Mouse (Mus musculus) c-Kit-positive CD71-positive TER-119-positive erythroid progenitor cells, embryonic 14.5 days (primary cell): ENCODE data around the gene Tep1.
A peak's percentile ranks its signal among the peaks of the same experiment; 100 is the strongest.
"Not testable (repeated sequence)": the region's sequence is repeated elsewhere in the genome, so short reads cannot be mapped to it uniquely, and the experiment has no call there.

ENCODE experiments used
- DNase-seq: peaks from one replicate; pipeline ENCODE4 v3.0.0-alpha.2; 2013; ENCODE audit warnings: low spot score

Tep1 gene

GRCm38 (mm10) chr14:50868211-50868610 lies 2.1 kb downstream of the Tep1 start:
- DNase-seq: no peak

- no peak for DNase-seq
Observed at GRCm38 (mm10) chr14:50866966-50867365, 3.4 kb downstream of the Tep1 start.

GRCm38 (mm10) chr14:50865005-50865404 lies 5.4 kb downstream of the Tep1 start:
- DNase-seq: not testable (repeated sequence)

DNA sequence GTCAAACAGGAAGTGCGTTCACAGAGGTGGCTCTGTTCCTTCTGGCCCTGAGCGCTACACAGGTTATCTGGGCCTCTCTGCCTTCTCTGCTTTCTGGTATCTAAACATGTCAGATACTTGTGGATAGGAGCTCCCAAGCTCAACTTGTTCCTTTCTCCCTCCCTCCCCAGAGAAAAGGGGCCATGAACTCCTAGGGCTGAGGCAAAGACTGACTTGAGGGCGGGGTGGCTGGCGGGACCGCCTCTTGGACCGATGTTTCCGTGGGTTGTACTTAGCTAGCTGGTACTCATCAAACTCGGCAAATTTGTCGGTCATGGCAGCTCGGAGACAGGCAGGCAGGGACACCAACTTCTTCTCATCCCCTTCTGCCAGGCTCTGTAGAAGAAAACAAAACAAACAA lies 7.7 kb downstream of the Tep1 start:
- DNase-seq: no peak

- DNase-seq: no peak
Observed at GRCm38 (mm10) chr14:50855788-50856187, 14.6 kb downstream of the Tep1 start.

DNA sequence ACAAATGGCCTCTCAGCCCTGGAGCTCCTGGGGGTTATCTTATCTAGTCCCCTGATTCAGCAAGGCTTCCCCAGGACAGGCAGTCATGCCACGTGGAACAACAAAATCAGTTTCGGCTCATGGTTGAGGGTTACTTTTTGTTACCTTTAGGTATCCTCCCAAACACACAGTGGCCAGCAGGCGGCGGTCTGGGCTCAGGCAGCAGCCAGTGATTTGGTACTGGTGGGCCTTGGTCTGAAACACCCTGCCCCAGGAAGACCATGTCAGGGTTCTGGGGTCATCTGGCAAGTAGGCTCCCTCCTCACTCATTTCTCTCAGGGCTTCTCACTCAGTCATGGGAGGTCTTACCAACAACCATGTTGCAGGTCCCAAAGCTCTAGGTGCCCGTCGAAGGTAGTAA lies 33.1 kb downstream of the Tep1 start:
- no peak for DNase-seq

- DNase-seq: no peak
Observed at GRCm38 (mm10) chr14:50834435-50834834, 35.9 kb downstream of the Tep1 start.

- DNase-seq: no peak
Observed at GRCm38 (mm10) chr14:50833964-50834363, 36.4 kb downstream of the Tep1 start.

- DNase-seq: no peak
Observed at GRCm38 (mm10) chr14:50829878-50830277, 40.5 kb downstream of the Tep1 start.

DNA sequence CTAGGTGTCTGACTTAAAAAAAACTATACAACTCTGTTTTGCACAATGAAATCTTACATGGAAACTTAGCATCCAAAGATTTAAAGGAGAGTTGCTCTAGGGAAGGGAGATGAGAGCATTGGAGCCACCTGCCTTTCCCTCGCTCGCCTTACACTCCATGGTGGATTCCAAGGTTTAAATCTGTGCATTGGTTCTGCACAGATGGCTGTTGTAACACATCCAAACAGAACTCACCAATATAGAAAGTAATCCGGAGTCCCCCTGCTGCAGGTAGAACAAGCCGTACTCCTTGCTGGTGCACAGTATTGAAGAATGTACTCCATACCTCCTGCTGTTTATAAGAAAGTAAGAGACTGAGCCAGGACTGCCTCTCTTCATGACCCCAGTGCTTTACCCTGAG lies 43.8 kb downstream of the Tep1 start:
- DNase-seq: no peak

GRCm38 (mm10) chr14:50824219-50824618 lies 46.1 kb downstream of the Tep1 start:
- no peak for DNase-seq

DNA sequence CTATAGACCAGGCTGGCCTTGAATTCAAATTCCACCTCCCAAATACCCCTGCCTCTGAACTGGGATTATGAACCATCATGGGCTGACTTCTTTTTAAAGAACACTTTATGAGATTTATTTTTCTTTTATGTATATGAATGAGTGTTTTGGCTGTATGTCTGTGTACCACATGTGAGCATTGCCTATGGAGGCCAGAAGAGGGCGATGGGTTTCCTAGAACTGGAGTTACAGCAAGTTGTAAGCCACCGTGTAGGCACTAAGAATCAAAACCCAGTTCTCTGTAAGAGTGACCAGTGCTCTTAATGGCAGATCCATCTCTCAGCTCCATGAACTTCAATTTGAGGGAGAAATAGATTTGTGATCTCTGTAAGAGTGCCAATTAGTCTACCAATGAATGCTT lies 47.1 kb downstream of the Tep1 start:
- DNase-seq: no peak

GRCm38 (mm10) chr14:50813060-50813459 lies 57.3 kb downstream of the Tep1 start:
- DNase-seq: no peak

DNA sequence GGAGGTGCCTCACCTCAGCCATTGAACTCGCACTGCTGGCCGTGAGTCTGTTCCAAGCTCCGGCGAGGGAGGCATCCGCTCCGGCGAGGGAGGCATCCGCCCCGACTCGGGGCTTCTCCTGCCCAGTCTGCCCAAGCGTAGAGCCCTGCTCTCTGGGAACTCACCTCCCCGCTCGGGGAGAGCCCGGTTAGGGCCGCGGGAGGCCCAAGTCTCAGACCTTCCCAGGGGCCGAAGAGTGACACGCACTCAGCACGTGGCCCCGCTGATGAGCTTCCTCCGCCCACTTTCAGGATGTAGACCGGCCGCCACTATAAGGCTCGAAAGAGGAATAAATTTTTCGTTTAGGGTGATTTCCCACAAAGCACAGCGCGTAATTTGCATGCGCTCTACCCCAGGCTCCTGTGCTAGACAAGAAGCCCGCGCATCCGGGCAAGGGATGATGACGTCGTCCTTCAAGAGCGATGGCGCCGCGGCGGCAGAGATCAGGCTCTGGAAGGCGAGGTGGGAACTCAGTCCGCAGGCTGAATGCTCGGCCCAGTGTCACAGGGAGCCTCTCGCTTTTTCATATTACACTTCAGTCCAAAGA lies 62.8 kb downstream of the Tep1 start, which contains the start of the genes Ccnb1ip1 and Parp2:
Gene Ccnb1ip1 (minus strand): TSS at position 246 of the 586 bp plus-strand sequence.
Gene Parp2 (plus strand): TSS at position 355 of the 586 bp plus-strand sequence.
- DNase-seq: peak; percentile 98

- not testable (repeated sequence) for DNase-seq
Observed at GRCm38 (mm10) chr14:50806469-50806868, 63.9 kb downstream of the Tep1 start.

DNA sequence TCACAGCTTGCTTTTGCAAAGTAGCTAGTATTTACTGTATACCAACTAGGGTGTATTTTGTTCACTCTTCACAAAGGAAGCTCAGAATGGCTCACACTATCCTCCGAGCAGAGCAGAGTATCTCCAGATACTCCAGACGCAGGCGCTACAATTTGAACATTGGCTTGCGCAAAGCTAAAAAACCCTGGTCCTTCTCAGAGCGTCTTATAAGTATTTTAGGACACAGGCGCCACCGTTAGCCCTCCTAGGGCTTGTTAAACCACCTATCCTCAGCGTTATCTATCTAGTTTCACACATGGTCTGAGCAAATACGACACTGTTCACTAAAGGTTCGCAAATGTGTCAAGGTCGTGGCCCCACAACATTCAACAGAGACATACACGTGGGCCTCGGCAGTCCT lies 65.7 kb downstream of the Tep1 start:
- DNase-seq: peak; percentile 41

GRCm38 (mm10) chr14:50802843-50803562 lies 67.4 kb downstream of the Tep1 start:
- peak; percentile 85 for DNase-seq

- DNase-seq: no peak
Observed at GRCm38 (mm10) chr14:50802441-50802840, 67.9 kb downstream of the Tep1 start.

DNA sequence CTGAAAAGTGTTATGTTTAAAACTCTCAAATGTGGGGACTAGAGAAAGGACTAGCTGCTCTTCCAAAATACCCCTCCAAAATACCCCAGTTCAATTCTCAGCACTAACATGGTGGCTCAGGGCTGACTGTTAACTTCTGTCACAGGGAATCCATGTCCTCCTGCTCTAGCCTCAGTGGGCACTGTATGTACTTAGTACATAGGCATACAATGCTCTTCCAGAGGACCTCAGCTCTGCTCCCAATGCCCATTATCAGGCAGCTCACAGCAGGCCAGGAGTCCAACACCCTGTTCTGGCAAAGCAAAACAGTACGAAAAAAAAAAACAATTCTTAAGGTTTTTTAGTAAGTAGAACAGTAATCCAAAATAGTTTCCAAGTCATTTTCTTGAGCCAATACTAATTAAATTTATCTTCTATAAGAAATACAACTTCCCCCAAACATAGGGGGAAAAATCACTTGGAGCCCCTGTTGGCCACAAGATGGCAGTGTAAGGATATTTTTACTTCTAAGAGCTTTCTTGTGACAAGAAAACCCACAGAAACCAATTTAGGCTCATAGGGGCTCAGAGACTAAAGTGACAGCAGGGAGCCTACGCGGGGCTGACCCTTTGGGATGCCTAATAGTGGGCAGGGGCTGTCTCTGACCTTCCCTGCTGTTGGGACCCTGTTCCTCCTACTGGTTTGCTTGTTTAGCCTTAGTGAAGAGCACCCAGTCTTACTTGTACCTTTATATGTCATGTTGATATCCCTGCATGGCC lies 70.7 kb downstream of the Tep1 start:
- peak; percentile 70 for DNase-seq

DNA sequence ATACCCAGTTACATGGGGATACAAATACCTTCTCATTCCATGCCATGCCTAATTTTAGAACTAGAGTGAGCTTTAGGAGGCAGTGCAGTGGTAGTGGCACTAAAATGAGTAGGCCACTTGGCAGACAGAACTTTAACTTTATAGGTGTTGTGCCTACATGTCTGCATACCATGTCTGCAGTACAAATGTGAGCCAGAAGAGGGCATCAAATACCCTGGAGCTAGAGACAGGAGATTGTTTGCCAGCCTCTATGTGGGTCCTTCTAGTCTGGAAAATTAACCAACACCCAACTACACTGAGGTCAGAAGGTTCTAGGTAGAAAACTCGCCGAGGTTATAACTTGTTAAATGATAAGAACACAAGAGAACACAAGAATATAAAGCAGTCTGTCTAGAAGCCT lies 71.8 kb downstream of the Tep1 start:
- peak; percentile 47 for DNase-seq

DNA sequence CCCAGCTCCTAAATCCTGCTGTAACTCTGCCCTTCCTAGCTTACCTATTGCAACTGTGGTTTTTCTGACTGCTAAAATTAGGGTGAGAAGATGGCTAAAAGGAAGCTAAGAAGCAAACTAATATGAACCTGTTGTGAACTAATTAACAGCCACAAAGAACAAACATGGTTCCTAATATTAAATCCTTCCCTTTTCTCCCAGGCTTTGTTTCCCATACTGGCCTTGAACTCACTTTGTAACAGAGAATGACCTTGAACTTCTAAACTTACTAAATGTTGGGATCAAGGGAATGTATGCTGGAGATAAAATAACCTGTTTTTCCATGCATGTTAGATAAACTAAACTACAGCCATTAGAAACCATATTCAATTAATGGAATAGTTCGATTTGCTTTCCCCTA lies 73.9 kb downstream of the Tep1 start:
- no peak for DNase-seq

DNA sequence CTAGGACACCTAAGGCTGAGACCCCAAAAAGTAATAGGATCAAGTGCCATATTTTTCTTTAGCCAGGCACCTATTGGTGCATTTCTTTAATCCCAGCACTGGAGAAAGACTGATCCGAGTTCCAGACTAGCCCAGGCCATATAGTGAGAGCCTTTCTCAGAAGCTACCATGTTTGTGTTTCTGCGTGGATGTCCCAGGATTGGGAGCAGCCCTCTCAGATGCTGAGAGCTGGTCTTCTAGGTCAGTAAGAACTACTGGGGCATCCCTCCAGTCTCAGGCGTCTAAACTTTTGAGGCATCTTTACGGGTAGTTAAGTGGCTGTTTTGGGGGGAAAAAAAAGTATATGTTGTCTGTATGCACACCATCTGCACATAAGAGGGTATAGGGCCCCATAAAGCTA lies 74.4 kb downstream of the Tep1 start:
- no peak for DNase-seq
